Mouse (Mus musculus) liver, embryonic 14.5 days (tissue): ENCODE results near the gene Fnbp1.

Experiments used
- CTCF ChIP-seq: IDR thresholded peaks from 2 replicates; pipeline ENCODE4 v1.5.1; 2016; ENCODE audit warnings: antibody characterized with exemption, low read depth, control low read depth
- EP300 ChIP-seq: IDR thresholded peaks from 2 replicates; pipeline ENCODE4 v1.6.1; 2016; ENCODE audit warnings: antibody characterized with exemption, low read depth

GRCm38 (mm10) chr2:31052441-31052840 lies 89.4 kb downstream of the Fnbp1 start:
- TF ChIP-seq CTCF (no peak), EP300 (no peak)
